Mouse (Mus musculus): ENCODE data around the gene Rps2.

- TF ChIP-seq CTCF (IDR thresholded peaks at IDR 0.05) (no peak), POLR2A (IDR thresholded peaks at IDR 0.05; ENCODE audit: insufficient read depth, low read depth, low read length) (no peak)
Measured at GRCm38 (mm10) chr17:24701251-24701650, 16.7 kb upstream of the Rps2 start.

Measured in heart, adult 2 months (tissue).